10 mouse cellular contexts compared by ENCODE assay signal in genomic region chr13:94147257-94147656, GRCm38 (mm10).
DNase-seq lines count a peak whose midpoint lies in the region; ATAC-seq and TF ChIP-seq lines count a peak whose summit lies in the region.
"Had no signal": no experiment of that assay in that cellular context is flagged by ENCODE, and none has a peak within 500 bp of the region (broad histone marks: within the 10 kb centered on the region; RNA-seq: fewer than 3 reads in every experiment).

No protein-coding gene starts in this region.

- no peak overlapping the region for H3K27ac ChIP-seq in intestine, postnatal 0 days (ENCODE audit: low read depth, low read length)
- no peak overlapping the region for H3K27ac ChIP-seq in intestine, embryonic 15.5 days
- no peak overlapping the region for H3K27ac ChIP-seq in MEL (ENCODE audit: control insufficient read depth, low read depth, low read length)
- no peak overlapping the region for H3K27ac ChIP-seq in lung, postnatal 0 days (ENCODE audit: low read length)
- H3K27ac ChIP-seq: hindbrain, embryonic 15.5 days had no signal

- peak; percentile 6 for DNase-seq in MEL (ENCODE audit: low read depth, low spot score)
- DNase-seq in frontal cortex, postnatal 25 days (ENCODE audit: low spot score in 2 of 2) = peak; percentile 31 to 33
- peak; percentile 77 for DNase-seq in lung, postnatal 0 days (ENCODE audit: low spot score)
- no peak for DNase-seq in adrenal gland, adult 18-20 months (ENCODE audit: low spot score in 2 of 2)
- DNase-seq in natural killer cell, adult 2 months (ENCODE audit: low spot score in 2 of 2) = no peak

- H3K4me3 ChIP-seq in intestine, postnatal 0 days (ENCODE audit: low read depth, low read length) = no peak overlapping the region
- H3K4me3 ChIP-seq in intestine, embryonic 15.5 days (replicated peaks) = no peak overlapping the region
- H3K4me3 ChIP-seq in MEL (ENCODE audit: control insufficient read depth in 1 of 2, insufficient read depth in 1 of 2, low read depth in 2 of 2, low read length in 2 of 2) = no peak overlapping the region
- H3K4me3 ChIP-seq in lung, postnatal 0 days (ENCODE audit: low read depth, low read length) = no peak overlapping the region
- H3K4me3 ChIP-seq: embryonic facial prominence, embryonic 15.5 days; hindbrain, embryonic 15.5 days had no signal

- no peak overlapping the region for H3K4me2 ChIP-seq in intestine, postnatal 0 days (replicated peaks; ENCODE audit: low read depth)
- no peak overlapping the region for H3K4me2 ChIP-seq in intestine, embryonic 15.5 days (replicated peaks)
- H3K4me2 ChIP-seq in lung, postnatal 0 days (replicated peaks; ENCODE audit: low read depth, low read length) = no peak overlapping the region
- H3K4me2 ChIP-seq: embryonic facial prominence, embryonic 15.5 days; hindbrain, embryonic 15.5 days had no signal

- H3K4me1 ChIP-seq in intestine, postnatal 0 days (replicated peaks; ENCODE audit: control insufficient read depth, insufficient read depth, low read length) = 0 out of 2 replicates have a peak, but pooled peaks cover 7% of the 10 kb centered on the region
- peaks cover 20% of the 10 kb centered on the region for H3K4me1 ChIP-seq in intestine, embryonic 15.5 days (replicated peaks)
- no peaks in the 10 kb centered on the region for H3K4me1 ChIP-seq in MEL (ENCODE audit: control insufficient read depth in 1 of 2, insufficient read depth in 2 of 2, low read length in 2 of 2)
- no peaks in the 10 kb centered on the region for H3K4me1 ChIP-seq in lung, postnatal 0 days (ENCODE audit: insufficient read depth, low read depth, low read length)

- no peak for TF ChIP-seq EP300 in MEL (IDR thresholded peaks at IDR 0.05; ENCODE audit: low read depth in 1 of 2, low read length in 2 of 2)
- TF ChIP-seq EP300 in lung, postnatal 0 days (IDR thresholded peaks at IDR 0.05) = no peak

- no peak for TF ChIP-seq POLR2A in MEL (IDR thresholded peaks at IDR 0.05; ENCODE audit: control insufficient read depth in 1 of 2, insufficient read depth in 1 of 2, low read depth in 1 of 2, low read length in 2 of 2, poor library complexity in 1 of 2)

- no peak for ATAC-seq in intestine, postnatal 0 days
- ATAC-seq in intestine, embryonic 15.5 days = no peak
- ATAC-seq in lung, postnatal 0 days = no peak
- no peak for ATAC-seq in erythroblast, adult 5-6 weeks (replicated peaks; ENCODE audit: low FRiP score, poor library complexity, severe bottlenecking)

- no peaks in the 10 kb centered on the region for H3K9me3 ChIP-seq in intestine, postnatal 0 days (ENCODE audit: control insufficient read depth)
- H3K9me3 ChIP-seq in intestine, embryonic 15.5 days = no peaks in the 10 kb centered on the region
- no peaks in the 10 kb centered on the region for H3K9me3 ChIP-seq in MEL (replicated peaks; ENCODE audit: insufficient read depth, low read length)
- H3K9me3 ChIP-seq in lung, postnatal 0 days (ENCODE audit: low read length) = no peaks in the 10 kb centered on the region
- H3K9me3 ChIP-seq: embryonic facial prominence, embryonic 15.5 days; hindbrain, embryonic 15.5 days had no signal

- TF ChIP-seq RAD21 in MEL (IDR thresholded peaks at IDR 0.05; ENCODE audit: low read depth, low read length) = peak; percentile 35

- 37% methylated on average over 4 of the region's 4 CpGs for WGBS in intestine, postnatal 0 days
- WGBS in intestine, embryonic 15.5 days = 43% methylated on average over 4 of the region's 4 CpGs
- 41% methylated on average over 4 of the region's 4 CpGs for WGBS in lung, postnatal 0 days

- H3K9ac ChIP-seq in intestine, postnatal 0 days (ENCODE audit: low read depth, low read length) = no peak overlapping the region
- H3K9ac ChIP-seq in intestine, embryonic 15.5 days = no peak overlapping the region
- H3K9ac ChIP-seq in MEL (ENCODE audit: control insufficient read depth, low read depth, low read length, poor library complexity, severe bottlenecking) = no peak overlapping the region
- no peak overlapping the region for H3K9ac ChIP-seq in lung, postnatal 0 days (replicated peaks; ENCODE audit: low read depth)
- H3K9ac ChIP-seq: embryonic facial prominence, embryonic 15.5 days; hindbrain, embryonic 15.5 days had no signal

- no peaks in the 10 kb centered on the region for H3K27me3 ChIP-seq in intestine, postnatal 0 days (replicated peaks; ENCODE audit: control insufficient read depth, insufficient read depth, low read length)
- no peaks in the 10 kb centered on the region for H3K27me3 ChIP-seq in intestine, embryonic 15.5 days (replicated peaks)
- H3K27me3 ChIP-seq in MEL (ENCODE audit: control insufficient read depth in 1 of 2, insufficient read depth in 2 of 2, low read length in 2 of 2) = no peaks in the 10 kb centered on the region
- no peaks in the 10 kb centered on the region for H3K27me3 ChIP-seq in lung, postnatal 0 days (replicated peaks; ENCODE audit: insufficient read depth, low read length)
- H3K27me3 ChIP-seq: embryonic facial prominence, embryonic 15.5 days; hindbrain, embryonic 15.5 days had no signal

- TF ChIP-seq CTCF in intestine, postnatal 0 days (IDR thresholded peaks at IDR 0.05; ENCODE audit: low read depth) = peak; percentile 79
- peak in 2 of 3 experiments; percentile 10 to 33; a peak in 3 of 6 replicates for TF ChIP-seq CTCF in MEL (IDR thresholded peaks at IDR 0.05 in 2 of 3, conservative IDR thresholded peaks at IDR 0.05 in 1 of 3; ENCODE audit: control insufficient read depth in 1 of 3, insufficient read depth in 1 of 3, low read depth in 2 of 3, low read length in 3 of 3, poor library complexity in 1 of 3, severe bottlenecking in 1 of 3)
- TF ChIP-seq CTCF in lung, postnatal 0 days (IDR thresholded peaks at IDR 0.05) = peak; percentile 78

- no peaks in the 10 kb centered on the region for H3K36me3 ChIP-seq in intestine, postnatal 0 days (ENCODE audit: control insufficient read depth, insufficient read depth)
- no peaks in the 10 kb centered on the region for H3K36me3 ChIP-seq in intestine, embryonic 15.5 days
- no peaks in the 10 kb centered on the region for H3K36me3 ChIP-seq in MEL (ENCODE audit: control insufficient read depth in 1 of 2, insufficient read depth in 2 of 2, low read length in 2 of 2)
- H3K36me3 ChIP-seq in lung, postnatal 0 days (ENCODE audit: insufficient read depth, low read length) = no peaks in the 10 kb centered on the region
- H3K36me3 ChIP-seq: embryonic facial prominence, embryonic 15.5 days; hindbrain, embryonic 15.5 days had no signal

- H3K79me2 ChIP-seq in MEL (ENCODE audit: control insufficient read depth, insufficient read depth, low read length, poor library complexity) = no peaks in the 10 kb centered on the region

TF ChIP-seq in MEL, 35 proteins besides CTCF, POLR2A, EP300 and RAD21:
- TF ChIP-seq CHD2 (IDR thresholded peaks at IDR 0.05; ENCODE audit: low read length) (no peak), MAFK (IDR thresholded peaks at IDR 0.05; ENCODE audit: borderline replicate concordance, low read depth, low read length) (no peak), SMC3 (IDR thresholded peaks at IDR 0.05; ENCODE audit: low read depth, low read length) (peak; percentile 36), E2F4 (IDR thresholded peaks at IDR 0.05; ENCODE audit: borderline replicate concordance, low read depth, low read length) (no peak), UBTF (IDR thresholded peaks at IDR 0.05; ENCODE audit: borderline replicate concordance, insufficient read depth, low read depth, low read length) (no peak), ZC3H11A (IDR thresholded peaks at IDR 0.05; ENCODE audit: low read depth, low read length) (0 out of 2 replicates have a peak, but pooled peaks have one; percentile 11)

Comparison
In these comparisons a context has a peak if more than half of its experiments do, and no peak if none do; other contexts are left out.
1. CTCF ChIP-seq: peak in every context shown above with its lines; median percentile 79 in intestine, postnatal 0 days; 78 in lung, postnatal 0 days; 22 in MEL.
2. DNase-seq: peak in MEL (single experiment), frontal cortex, postnatal 25 days (2 of 2) and lung, postnatal 0 days (single experiment); none in adrenal gland, adult 18-20 months (0 of 2) and natural killer cell, adult 2 months (0 of 2).